Mouse (Mus musculus): ENCODE measurements at regions not wholly inside any gene's neighbourhood (a gene's known extent, or its start where the extent isn't known, plus 50 kb on each side); places are given as distances from the start of the nearest gene placed in this dataset.

- no peak for DNase-seq (ENCODE audit: low spot score in 2 of 2)
Measured at GRCm38 (mm10) chr9:47129101-47129500, 130.6 kb downstream of the Gm4791 start.

- DNase-seq (ENCODE audit: low spot score in 2 of 2), result no peak
Measured at GRCm38 (mm10) chr9:47133454-47133853, 134.9 kb downstream of the Gm4791 start.

- no peak for DNase-seq (ENCODE audit: low spot score in 2 of 2)
Measured at GRCm38 (mm10) chr9:47133873-47134272, 135.3 kb downstream of the Gm4791 start.

GRCm38 (mm10) chr9:47134479-47134878, 135.9 kb downstream of the Gm4791 start:
- DNase-seq (ENCODE audit: low spot score in 2 of 2), result no peak

- no peak for DNase-seq (ENCODE audit: low spot score in 2 of 2)
Measured at GRCm38 (mm10) chr9:47136641-47137040, 138.1 kb downstream of the Gm4791 start.

GRCm38 (mm10) chr9:47153471-47153870, 154.9 kb downstream of the Gm4791 start:
- DNase-seq (ENCODE audit: low spot score in 2 of 2), result no peak

GRCm38 (mm10) chr9:47165480-47166131, 167.1 kb downstream of the Gm4791 start:
- no peak for DNase-seq (ENCODE audit: low spot score in 2 of 2)

GRCm38 (mm10) chr9:47167681-47168240, 169.2 kb downstream of the Gm4791 start:
- DNase-seq (ENCODE audit: low spot score in 2 of 2), result no peak

GRCm38 (mm10) chr9:47176044-47176443, 177.5 kb downstream of the Gm4791 start:
- no peak for DNase-seq (ENCODE audit: low spot score in 2 of 2)

- no peak for DNase-seq (ENCODE audit: low spot score in 2 of 2)
Measured at GRCm38 (mm10) chr9:47218101-47218500, 219.6 kb downstream of the Gm4791 start.

GRCm38 (mm10) chr9:47223536-47223935, 225.0 kb downstream of the Gm4791 start:
- DNase-seq (ENCODE audit: low spot score in 2 of 2), result no peak

- no peak for DNase-seq (ENCODE audit: low spot score in 2 of 2)
Measured at GRCm38 (mm10) chr9:47224249-47224648, 225.7 kb downstream of the Gm4791 start.

- peak in 1 of 2 experiments; percentile 9 for DNase-seq (ENCODE audit: low spot score in 2 of 2)
Measured at GRCm38 (mm10) chr9:47226476-47227271, 228.1 kb downstream of the Gm4791 start.

GRCm38 (mm10) chr9:47227298-47227697, 228.8 kb downstream of the Gm4791 start:
- no peak for DNase-seq (ENCODE audit: low spot score in 2 of 2)

- DNase-seq (ENCODE audit: low spot score in 2 of 2), result no peak
Measured at GRCm38 (mm10) chr9:47228736-47229135, 230.2 kb downstream of the Gm4791 start.

GRCm38 (mm10) chr9:47229296-47229695, 230.8 kb downstream of the Gm4791 start:
- no peak for DNase-seq (ENCODE audit: low spot score in 2 of 2)

GRCm38 (mm10) chr9:47240950-47241349, 242.4 kb downstream of the Gm4791 start:
- DNase-seq (ENCODE audit: low spot score in 2 of 2), result no peak

- no peak for DNase-seq (ENCODE audit: low spot score in 2 of 2)
Measured at GRCm38 (mm10) chr9:47242051-47242450, 243.5 kb downstream of the Gm4791 start.

- DNase-seq (ENCODE audit: low spot score in 2 of 2), result no peak
Measured at GRCm38 (mm10) chr9:47242526-47242925, 244.0 kb downstream of the Gm4791 start.

- DNase-seq (ENCODE audit: low spot score in 2 of 2), result no peak
Measured at GRCm38 (mm10) chr9:47249029-47249428, 250.5 kb downstream of the Gm4791 start.

GRCm38 (mm10) chr9:47251160-47251559, 252.6 kb downstream of the Gm4791 start:
- DNase-seq (ENCODE audit: low spot score in 2 of 2), result no peak

GRCm38 (mm10) chr9:47253836-47254657, 255.5 kb downstream of the Gm4791 start:
- no peak for DNase-seq (ENCODE audit: low spot score in 2 of 2)
